In genomic region chr4:91511543-91511942, GRCm38 (mm10) we compare ENCODE assay signal across 31 mouse cellular contexts.
"Had no signal": no experiment of that assay in that cellular context is flagged by ENCODE, and none has a peak within 500 bp of the region (broad histone marks: within the 10 kb centered on the region; RNA-seq: fewer than 3 reads in every experiment).

No protein-coding gene starts in this region.

- DNase-seq: left cerebral cortex, postnatal 4 days; liver; liver, embryonic 13.5 days; liver, postnatal 0 days; lung, adult 18-20 months; lung, adult 2 months; lung, embryonic 14.5 days; lung, postnatal 10 days; lung, postnatal 14 days; lung, postnatal 36 days; lung, postnatal 4 days; midbrain, embryonic 14.5 days had no signal

- H3K4me2 ChIP-seq: limb, embryonic 12.5 days; limb, embryonic 13.5 days; limb, embryonic 15.5 days; liver, embryonic 12.5 days; liver, embryonic 13.5 days; liver, embryonic 15.5 days; lung, embryonic 14.5 days; lung, embryonic 15.5 days; midbrain, embryonic 11.5 days; midbrain, embryonic 12.5 days; midbrain, embryonic 13.5 days; midbrain, embryonic 15.5 days had no signal

- H3K4me3 ChIP-seq: left cerebral cortex, adult 2 months; limb, embryonic 10.5 days; limb, embryonic 12.5 days; limb, embryonic 13.5 days; limb, embryonic 15.5 days; liver, embryonic 12.5 days; liver, embryonic 13.5 days; liver, embryonic 15.5 days; lung, embryonic 15.5 days; megakaryocyte, embryonic 14.5 days; midbrain, embryonic 10.5 days; midbrain, embryonic 12.5 days; midbrain, embryonic 13.5 days; midbrain, embryonic 15.5 days; myocyte had no signal

- H3K9me3 ChIP-seq: limb, embryonic 10.5 days; limb, embryonic 12.5 days; limb, embryonic 13.5 days; limb, embryonic 15.5 days; liver, embryonic 12.5 days; liver, embryonic 13.5 days; liver, embryonic 15.5 days; lung, embryonic 15.5 days; megakaryocyte, embryonic 14.5 days; midbrain, embryonic 10.5 days; midbrain, embryonic 12.5 days; midbrain, embryonic 13.5 days; midbrain, embryonic 15.5 days had no signal

- H3K27ac ChIP-seq: left cerebral cortex, adult 2 months; limb, embryonic 10.5 days; limb, embryonic 12.5 days; limb, embryonic 13.5 days; limb, embryonic 15.5 days; liver, embryonic 12.5 days; liver, embryonic 13.5 days; liver, embryonic 14.5 days; liver, embryonic 15.5 days; lung, embryonic 15.5 days; macrophage; midbrain, embryonic 10.5 days; midbrain, embryonic 12.5 days; midbrain, embryonic 13.5 days; midbrain, embryonic 15.5 days had no signal

- H3K27me3 ChIP-seq: limb, embryonic 12.5 days; limb, embryonic 13.5 days; limb, embryonic 15.5 days; liver, embryonic 12.5 days; liver, embryonic 13.5 days; liver, embryonic 15.5 days; lung, embryonic 15.5 days; megakaryocyte, embryonic 14.5 days; midbrain, embryonic 12.5 days; midbrain, embryonic 13.5 days; midbrain, embryonic 15.5 days had no signal

- ATAC-seq: liver, embryonic 12.5 days; liver, postnatal 0 days; lung, postnatal 0 days; midbrain, embryonic 13.5 days; midbrain, embryonic 15.5 days; midbrain, embryonic 16.5 days had no signal

- H3K9ac ChIP-seq: limb, embryonic 12.5 days; limb, embryonic 13.5 days; limb, embryonic 15.5 days; liver, embryonic 12.5 days; liver, embryonic 13.5 days; liver, embryonic 14.5 days; liver, embryonic 15.5 days; liver, postnatal 0 days; lung, embryonic 14.5 days; lung, embryonic 15.5 days; midbrain, embryonic 12.5 days; midbrain, embryonic 13.5 days; midbrain, embryonic 15.5 days had no signal

- H3K4me1 ChIP-seq: limb, embryonic 10.5 days; limb, embryonic 12.5 days; limb, embryonic 13.5 days; limb, embryonic 15.5 days; liver, embryonic 12.5 days; liver, embryonic 13.5 days; liver, embryonic 15.5 days; lung, embryonic 15.5 days; megakaryocyte, embryonic 14.5 days; midbrain, embryonic 10.5 days; midbrain, embryonic 12.5 days; midbrain, embryonic 13.5 days; midbrain, embryonic 15.5 days had no signal

- H3K36me3 ChIP-seq: limb, embryonic 10.5 days; limb, embryonic 12.5 days; limb, embryonic 13.5 days; limb, embryonic 15.5 days; liver, embryonic 12.5 days; liver, embryonic 13.5 days; liver, embryonic 15.5 days; lung, embryonic 15.5 days; midbrain, embryonic 10.5 days; midbrain, embryonic 12.5 days; midbrain, embryonic 13.5 days; midbrain, embryonic 15.5 days had no signal
